7 mouse cellular contexts compared by ENCODE assay signal in the genomic region with DNA sequence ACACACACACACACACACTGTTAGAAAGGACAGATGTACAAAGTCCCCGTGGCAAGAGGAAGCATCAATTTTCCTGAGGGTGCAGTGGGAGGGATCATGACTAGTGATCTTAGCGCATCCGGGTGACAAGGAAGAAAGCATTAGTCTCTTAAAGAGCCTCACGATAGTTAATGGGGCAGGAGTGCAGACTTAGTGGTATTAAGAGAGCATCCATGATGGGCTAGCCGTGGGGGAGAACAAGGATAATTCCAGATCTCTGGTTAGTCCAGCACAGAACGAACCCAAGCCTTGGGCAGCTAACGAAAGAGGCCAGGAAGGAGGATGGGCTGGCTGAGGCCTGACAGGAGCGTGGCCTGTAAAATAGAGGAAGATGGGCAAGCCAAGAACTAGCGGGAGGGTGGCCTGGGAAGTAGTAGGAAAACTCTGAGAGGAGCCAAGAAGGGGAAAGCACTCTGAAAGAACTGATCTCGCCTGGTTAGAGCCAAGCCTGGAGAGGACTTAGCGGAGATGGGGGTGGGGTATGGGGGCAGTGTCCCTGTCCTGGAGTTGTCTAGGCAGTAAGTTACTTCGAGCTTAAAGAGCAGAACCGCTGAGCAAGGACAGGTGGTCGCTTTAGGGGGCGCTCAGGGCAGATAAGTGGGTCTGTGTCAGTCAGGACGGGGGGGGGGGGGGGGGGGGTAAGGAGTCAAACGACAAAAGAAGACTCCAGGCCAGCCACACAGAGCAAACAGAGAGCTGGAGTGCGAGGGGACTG. TPM values are rescaled to one million over a fixed set of nuclear protein-coding genes. Genes with fewer than 3 reads are reported as not detected.
DNase-seq lines count a peak whose midpoint lies in the region; ATAC-seq and TF ChIP-seq lines count a peak whose summit lies in the region.

Cmtm3 (plus strand) TSS at position 182 of the 754 bp plus-strand sequence.

- WGBS in embryonic facial prominence, embryonic 13.5 days, result 12% methylated on average over 18 of the region's 18 CpGs
- 24% methylated on average over 17 of the region's 18 CpGs for WGBS in heart, postnatal 0 days
- whole genome bisulfite sequencing in lung, postnatal 0 days, result 15% methylated on average over 17 of the region's 18 CpGs
- 14% methylated on average over 17 of the region's 18 CpGs for WGBS in stomach, embryonic 16.5 days

- H3K27me3 ChIP-seq in C2C12 (ENCODE audit: control insufficient read depth, insufficient read depth, insufficient read length), result no peaks in the 10 kb centered on the region
- no peaks in the 10 kb centered on the region for H3K27me3 ChIP-seq in embryonic facial prominence, embryonic 13.5 days
- H3K27me3 ChIP-seq in heart, postnatal 0 days (ENCODE audit: control insufficient read depth, insufficient read depth, low read length), result no peaks in the 10 kb centered on the region
- H3K27me3 ChIP-seq in lung, postnatal 0 days (replicated peaks; ENCODE audit: insufficient read depth, low read length), result no peaks in the 10 kb centered on the region
- H3K27me3 ChIP-seq in stomach, embryonic 16.5 days (ENCODE audit: control insufficient read depth, insufficient read depth, low read length), result no peaks in the 10 kb centered on the region

- H3K4me1 ChIP-seq in ES-E14 (ENCODE audit: control insufficient read depth in 2 of 2, insufficient read depth in 2 of 2, low read length in 2 of 2, poor library complexity in 1 of 2), result peaks cover 0 to 13% of the 10 kb centered on the region in 2 experiments; a peak in 2 of 4 replicates
- H3K4me1 ChIP-seq in embryonic facial prominence, embryonic 13.5 days, result peaks cover 21% of the 10 kb centered on the region
- H3K4me1 ChIP-seq in heart, postnatal 0 days (ENCODE audit: control insufficient read depth, insufficient read depth), result no peaks in the 10 kb centered on the region; the same call in 1 of the 2 replicates
- H3K4me1 ChIP-seq in lung, postnatal 0 days (ENCODE audit: insufficient read depth, low read depth, low read length), result 0 out of 2 replicates have a peak, but pooled peaks cover 2% of the 10 kb centered on the region
- H3K4me1 ChIP-seq in stomach, embryonic 16.5 days (ENCODE audit: control insufficient read depth, insufficient read depth, low read length), result peaks cover 9% of the 10 kb centered on the region; the same call in 1 of the 2 replicates

- H3K9ac ChIP-seq in ES-E14 (ENCODE audit: insufficient read depth, low read depth, low read length, poor library complexity, severe bottlenecking), result peak within 1 kb of the TSS; percentile 35
- H3K9ac ChIP-seq in embryonic facial prominence, embryonic 13.5 days, result peak within 1 kb of the TSS; percentile 96
- H3K9ac ChIP-seq in heart, postnatal 0 days (replicated peaks; ENCODE audit: low read depth, low read length), result peak within 1 kb of the TSS; percentile 73
- H3K9ac ChIP-seq in lung, postnatal 0 days (replicated peaks; ENCODE audit: low read depth), result no peak within 1 kb of the TSS
- H3K9ac ChIP-seq in stomach, embryonic 16.5 days (ENCODE audit: low read length), result peak within 1 kb of the TSS; percentile 91

- H3K79me2 ChIP-seq in C2C12 (ENCODE audit: control insufficient read depth, insufficient read depth), result peaks cover 19% of the 10 kb centered on the region

- TF ChIP-seq CTCF in C2C12 (IDR thresholded peaks at IDR 0.05; ENCODE audit: control insufficient read depth, insufficient read depth, insufficient read length), result no peak
- no peak for TF ChIP-seq CTCF in heart, postnatal 0 days (IDR thresholded peaks at IDR 0.05; ENCODE audit: low read depth)
- no peak for TF ChIP-seq CTCF in lung, postnatal 0 days (IDR thresholded peaks at IDR 0.05)

- no peak for ATAC-seq in embryonic facial prominence, embryonic 13.5 days (ENCODE audit: insufficient number of reproducible peaks, insufficient read depth, low FRiP score, low TSS enrichment, low read depth)
- ATAC-seq in heart, postnatal 0 days (ENCODE audit: insufficient read depth, low read depth), result no peak
- no peak for ATAC-seq in lung, postnatal 0 days
- no peak for ATAC-seq in stomach, embryonic 16.5 days (ENCODE audit: insufficient read depth, low FRiP score)

- no peak for TF ChIP-seq EP300 in heart, postnatal 0 days (IDR thresholded peaks at IDR 0.05; ENCODE audit: low read depth)
- no peak for TF ChIP-seq EP300 in lung, postnatal 0 days (IDR thresholded peaks at IDR 0.05)

- DNase-seq in ES-E14 (ENCODE audit: low read depth, low spot score), result no peak
- DNase-seq in heart, postnatal 0 days (ENCODE audit: low spot score), result peak; percentile 45
- DNase-seq in kidney, postnatal 36 days, result peak; percentile 37 to 43
- DNase-seq in lung, postnatal 0 days (ENCODE audit: low spot score), result peak; percentile 50

- H3K4me3 ChIP-seq in C2C12 (ENCODE audit: insufficient read depth, poor library complexity, severe bottlenecking), result peak within 1 kb of the TSS; percentile 78
- peak within 1 kb of the TSS; percentile 59 to 72 for H3K4me3 ChIP-seq in ES-E14 (ENCODE audit: insufficient read depth in 1 of 2, low read depth in 1 of 2, low read length in 2 of 2, poor library complexity in 1 of 2, severe bottlenecking in 1 of 2)
- H3K4me3 ChIP-seq in embryonic facial prominence, embryonic 13.5 days, result peak within 1 kb of the TSS; percentile 74
- H3K4me3 ChIP-seq in heart, postnatal 0 days (ENCODE audit: low read depth, low read length), result peak within 1 kb of the TSS; percentile 63
- H3K4me3 ChIP-seq in lung, postnatal 0 days (ENCODE audit: low read depth, low read length), result peak within 1 kb of the TSS; percentile 55
- H3K4me3 ChIP-seq in stomach, embryonic 16.5 days (replicated peaks; ENCODE audit: low read length), result peak within 1 kb of the TSS; percentile 72

- H3K79me3 ChIP-seq in C2C12 (ENCODE audit: low read depth), result peaks cover 8% of the 10 kb centered on the region

- H3K36me3 ChIP-seq in C2C12 (ENCODE audit: control insufficient read depth, insufficient read depth) (peaks cover 15% of the 10 kb centered on the region), ES-E14 (ENCODE audit: control insufficient read depth, insufficient read depth, low read length, poor library complexity, severe bottlenecking) (no peaks in the 10 kb centered on the region)
- peaks cover 6% of the 10 kb centered on the region for H3K36me3 ChIP-seq in embryonic facial prominence, embryonic 13.5 days
- no peaks in the 10 kb centered on the region; the same call in 1 of the 2 replicates for H3K36me3 ChIP-seq in heart, postnatal 0 days (replicated peaks; ENCODE audit: control insufficient read depth, insufficient read depth, low read length)
- H3K36me3 ChIP-seq in lung, postnatal 0 days (ENCODE audit: insufficient read depth, low read length), result no peaks in the 10 kb centered on the region
- H3K36me3 ChIP-seq in stomach, embryonic 16.5 days (ENCODE audit: control insufficient read depth, insufficient read depth, low read length), result no peaks in the 10 kb centered on the region

- peak within 1 kb of the TSS; percentile 74 for H3K4me2 ChIP-seq in embryonic facial prominence, embryonic 13.5 days
- peak within 1 kb of the TSS; percentile 85 for H3K4me2 ChIP-seq in heart, postnatal 0 days (ENCODE audit: low read depth, low read length)
- H3K4me2 ChIP-seq in lung, postnatal 0 days (replicated peaks; ENCODE audit: low read depth, low read length), result peak within 1 kb of the TSS; percentile 70
- H3K4me2 ChIP-seq in stomach, embryonic 16.5 days (ENCODE audit: low read depth, low read length), result peak within 1 kb of the TSS; percentile 76

- in situ Hi-C loops in ES-E14 (cut with MboI; ENCODE audit: low sequenced_read_pairs in 2 of 2, unreplicated experiment in 2 of 2), result no loop called here

- H3K27ac ChIP-seq in ES-E14 (ENCODE audit: insufficient read depth, low read depth, low read length, poor library complexity, severe bottlenecking), result no peak within 1 kb of the TSS
- H3K27ac ChIP-seq in embryonic facial prominence, embryonic 13.5 days, result peak within 1 kb of the TSS; percentile 90
- peak within 1 kb of the TSS; percentile 90 for H3K27ac ChIP-seq in heart, postnatal 0 days (ENCODE audit: low read depth)
- peak within 1 kb of the TSS; percentile 90 for H3K27ac ChIP-seq in lung, postnatal 0 days (ENCODE audit: low read length)
- peak within 1 kb of the TSS; percentile 87 for H3K27ac ChIP-seq in stomach, embryonic 16.5 days (ENCODE audit: low read length)

- H3K9me3 ChIP-seq in ES-E14 (ENCODE audit: control insufficient read depth, insufficient read depth, low read depth, low read length), result no peaks in the 10 kb centered on the region
- H3K9me3 ChIP-seq in embryonic facial prominence, embryonic 13.5 days, result no peaks in the 10 kb centered on the region
- no peaks in the 10 kb centered on the region for H3K9me3 ChIP-seq in heart, postnatal 0 days (replicated peaks; ENCODE audit: control insufficient read depth, low read length)
- H3K9me3 ChIP-seq in lung, postnatal 0 days (ENCODE audit: low read length), result no peaks in the 10 kb centered on the region
- H3K9me3 ChIP-seq in stomach, embryonic 16.5 days (replicated peaks; ENCODE audit: control insufficient read depth, low read length), result no peaks in the 10 kb centered on the region

- peak within 1 kb of the TSS; percentile 77 for H3ac ChIP-seq in C2C12 (ENCODE audit: control insufficient read depth, insufficient read length, low read depth)

TF ChIP-seq in C2C12, 6 proteins besides CTCF, POLR2A, EP300 and RAD21:
- TF ChIP-seq MYOG (IDR thresholded peaks at IDR 0.05; ENCODE audit: control insufficient read depth, extremely low read depth, insufficient read length) (no peak), MYOD1 (IDR thresholded peaks at IDR 0.05; ENCODE audit: control insufficient read depth, insufficient read length, low read depth) (no peak), USF1 (IDR thresholded peaks at IDR 0.05; ENCODE audit: low read depth) (no peak), MAX (IDR thresholded peaks at IDR 0.05) (no peak), CEBPB (IDR thresholded peaks at IDR 0.05; ENCODE audit: low read depth) (no peak)
TF ChIP-seq in C2C12: peak in this region for 0.

TF ChIP-seq in ES-E14, 5 proteins besides CTCF, POLR2A, EP300 and RAD21:
- TF ChIP-seq ZC3H11A (IDR thresholded peaks at IDR 0.05; ENCODE audit: borderline replicate concordance, low read depth, low read length) (no peak), ZNF384 (IDR thresholded peaks at IDR 0.05; ENCODE audit: low read depth, low read length) (no peak), MAFK (IDR thresholded peaks at IDR 0.05; ENCODE audit: insufficient read depth, low read depth, low read length) (no peak), HCFC1 (IDR thresholded peaks at IDR 0.05; ENCODE audit: borderline replicate concordance, insufficient read depth, low read length) (no peak), CHD2 (IDR thresholded peaks at IDR 0.05; ENCODE audit: low read depth, low read length) (no peak)
TF ChIP-seq in ES-E14: peak in this region for 0.

RNA-seq across cellular contexts. Expression of gene Cmtm3, which starts in this region (rescaled TPM):
- 86.5 TPM for polyA plus RNA-seq in C2C12 (2012; fragmentation: generic; extraction: Trizol)
- total RNA-seq in ES-E14 (2012; rRNA removed), result 8.0 and 12.6 TPM in 2 replicates
- polyA plus RNA-seq in embryonic facial prominence, embryonic 13.5 days (2015; fragmentation: Nextera tagmentation; extraction: Ambion mirVana), result 174 and 185 TPM in 2 replicates
- total RNA-seq in heart, postnatal 0 days (2014; rRNA removed; ENCODE audit: low replicate concordance), result 22.3 and 29.0 TPM in 2 replicates
- 64.6 and 65.2 TPM in 2 replicates for polyA plus RNA-seq in heart, postnatal 0 days (2015; fragmentation: Nextera tagmentation; extraction: Ambion mirVana)
- 98.3 and 117 TPM in 2 replicates for polyA plus RNA-seq in lung, postnatal 0 days (2015; fragmentation: Nextera tagmentation; extraction: Ambion mirVana)
- polyA plus RNA-seq in stomach, embryonic 16.5 days (2015; fragmentation: Nextera tagmentation; extraction: Ambion mirVana), result 120 and 129 TPM in 2 replicates
